Mouse (Mus musculus) lung, postnatal 14 days (tissue): ENCODE results near the gene Tbc1d8.

Experiments used
- DNase-seq: peaks from one replicate; pipeline ENCODE4 v3.0.0; 2021

Gene Tbc1d8

DNA sequence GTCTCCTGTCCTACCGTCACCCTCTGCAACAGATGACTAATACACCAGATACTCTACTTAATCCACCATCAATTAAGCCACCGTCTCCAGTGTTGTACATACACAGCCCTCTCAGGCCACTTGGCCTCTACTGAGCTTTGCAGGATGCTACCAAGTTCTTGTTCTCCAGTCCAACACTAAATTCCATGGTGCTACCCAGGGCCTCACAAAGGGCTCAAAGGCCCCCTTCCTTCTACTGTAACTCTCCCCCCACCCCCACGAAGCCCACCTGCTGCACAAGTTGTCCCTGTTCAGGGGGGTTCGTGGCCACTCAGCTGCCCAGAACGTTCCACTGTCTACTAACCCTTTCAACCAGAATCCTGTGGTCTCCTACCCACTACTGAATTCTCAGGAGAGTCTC, 1.5 kb downstream of the Tbc1d8 start:
- no peak for DNase-seq

DNA sequence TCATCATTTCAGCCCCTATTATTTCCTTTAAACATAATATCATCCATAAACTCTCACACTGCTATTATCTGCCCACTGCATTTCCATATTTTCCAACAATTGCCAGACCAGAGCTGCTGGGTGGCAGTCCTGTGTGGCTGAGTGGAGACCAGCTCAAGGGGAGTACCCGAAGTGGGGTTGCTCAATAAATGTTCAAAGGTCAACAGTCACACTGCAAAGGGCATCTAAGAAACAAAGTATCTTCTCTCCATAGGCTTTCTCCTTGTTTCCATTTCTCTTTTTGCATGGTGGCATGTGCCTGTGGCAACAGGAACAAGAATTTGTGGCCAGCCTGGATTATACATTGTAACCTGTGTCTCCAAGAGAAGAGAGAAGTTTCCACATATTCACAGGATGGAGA, 2.2 kb downstream of the Tbc1d8 start:
- DNase-seq, result no peak

GRCm38 (mm10) chr1:39474516-39474915, 4.0 kb downstream of the Tbc1d8 start:
- DNase-seq, result no peak

- no peak for DNase-seq
These were observed 7.2 kb downstream of the Tbc1d8 start for GRCm38 (mm10) chr1:39471298-39471902.

GRCm38 (mm10) chr1:39468982-39469381, 9.6 kb downstream of the Tbc1d8 start:
- DNase-seq, result no peak

DNA sequence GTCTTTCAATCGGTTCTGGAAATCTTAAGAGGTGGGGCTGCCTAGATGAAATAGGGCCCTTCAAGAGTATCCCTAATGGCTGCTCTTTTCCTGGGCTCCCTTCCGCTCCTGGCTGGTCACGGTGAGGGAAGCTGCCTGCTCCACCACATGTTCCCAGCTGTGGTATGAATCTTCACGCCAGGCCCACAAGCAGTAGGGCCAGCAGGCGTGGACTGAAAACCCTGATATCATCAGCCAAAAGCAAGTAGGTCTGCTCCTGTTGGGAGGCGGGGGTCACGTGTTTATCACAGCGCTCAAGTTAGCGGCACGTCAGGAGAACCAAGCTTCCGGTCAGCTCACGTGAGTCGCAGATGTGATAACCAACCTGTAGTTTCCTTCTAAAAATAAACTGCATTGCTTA, 12.0 kb downstream of the Tbc1d8 start:
- DNase-seq, result no peak

DNA sequence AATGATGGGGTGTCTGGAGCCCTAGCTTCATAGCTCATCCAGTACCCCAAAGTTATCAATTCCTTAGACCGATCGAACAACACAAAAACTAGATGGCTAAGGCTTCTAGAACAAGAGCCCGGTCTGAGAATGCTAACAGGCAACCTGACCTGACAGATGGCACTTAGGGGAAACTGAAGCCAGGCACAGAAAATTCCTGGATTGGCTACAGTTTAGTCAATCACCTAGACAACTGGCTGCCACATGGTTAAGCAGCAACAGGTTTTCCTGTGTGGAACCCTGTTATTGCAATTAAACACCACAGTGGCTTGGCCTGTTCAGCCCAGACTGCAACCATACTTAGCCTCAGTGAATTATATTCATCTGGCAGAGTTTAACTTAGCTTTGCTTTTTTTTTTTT, 13.8 kb downstream of the Tbc1d8 start:
- DNase-seq, result no peak

GRCm38 (mm10) chr1:39462937-39463444, 15.6 kb downstream of the Tbc1d8 start:
- no peak for DNase-seq

- DNase-seq, result no peak
These were observed 16.5 kb downstream of the Tbc1d8 start for GRCm38 (mm10) chr1:39462036-39462435.

DNA sequence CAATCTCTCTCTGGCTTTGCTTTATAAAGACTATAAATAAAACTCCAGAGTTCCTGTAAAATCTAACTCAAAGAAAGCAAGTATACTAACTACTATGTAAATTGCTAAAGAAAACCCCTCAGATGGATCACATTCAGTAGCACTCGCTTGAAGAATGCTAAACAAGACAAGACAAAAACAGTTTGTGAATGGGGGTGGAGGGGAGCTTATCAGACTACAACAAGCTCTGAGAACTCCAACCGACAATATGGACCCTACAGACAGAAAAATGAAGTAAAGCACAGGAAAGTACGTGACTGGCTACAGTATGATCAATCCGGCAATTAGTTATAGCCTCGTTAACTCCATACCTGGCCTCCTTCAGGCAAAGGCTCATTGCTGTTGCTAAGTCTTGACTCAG, 18.1 kb downstream of the Tbc1d8 start:
- DNase-seq, result no peak

GRCm38 (mm10) chr1:39457887-39458874, 20.4 kb downstream of the Tbc1d8 start:
- DNase-seq, result peak; percentile 44

DNA sequence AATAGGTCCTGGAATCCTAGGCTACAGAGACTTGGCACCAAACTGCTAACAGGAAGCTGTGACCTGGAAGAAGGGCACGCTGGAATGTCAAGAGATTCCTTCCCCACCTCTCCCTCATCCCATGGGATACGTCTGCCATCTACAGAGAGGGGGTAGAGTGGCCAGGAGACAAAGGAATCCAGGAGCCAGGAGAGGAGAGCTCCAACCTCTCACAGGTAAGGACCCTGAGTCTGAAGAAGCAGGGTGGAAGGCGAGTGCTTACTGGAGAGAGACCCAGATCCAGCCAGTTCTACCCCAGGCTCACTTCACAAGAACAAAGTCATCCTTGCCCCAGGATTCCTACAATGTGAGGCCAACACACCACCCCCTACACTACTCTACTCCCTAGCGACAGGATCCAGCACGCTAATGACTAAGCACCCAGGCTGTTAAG, 22.1 kb downstream of the Tbc1d8 start:
- no peak for DNase-seq

DNA sequence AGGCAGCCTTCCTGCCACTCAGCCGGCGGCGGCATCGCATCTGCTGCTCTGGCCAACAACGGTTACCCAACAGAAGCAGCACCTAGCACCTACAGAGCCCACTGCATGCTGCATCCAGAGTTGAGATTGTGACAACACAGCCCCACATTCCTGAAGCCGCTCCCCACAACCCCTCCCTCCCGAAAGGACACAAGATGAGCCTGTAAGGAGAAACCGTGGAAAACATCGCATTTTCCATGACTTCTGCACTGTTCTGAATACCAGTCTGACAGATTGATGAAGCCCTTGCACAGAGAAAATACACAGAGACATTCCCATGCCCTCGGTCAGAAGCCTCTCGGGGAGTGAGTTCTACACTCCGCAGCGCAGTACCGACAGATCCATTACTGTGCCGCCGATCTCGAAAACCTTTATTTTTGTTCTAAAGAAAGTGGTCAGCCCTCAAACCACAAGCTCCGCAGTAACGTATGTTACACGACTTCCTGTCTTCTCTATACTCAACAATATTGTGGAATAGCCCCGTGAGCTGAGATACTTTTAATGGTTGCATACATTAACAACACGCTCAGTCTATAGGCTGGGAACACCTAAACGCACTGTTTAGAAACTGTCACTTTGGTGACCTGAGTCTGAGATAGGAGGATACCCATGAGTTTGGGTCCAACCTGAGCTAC, 23.1 kb downstream of the Tbc1d8 start:
- DNase-seq, result no peak

- no peak for DNase-seq
These were observed 23.8 kb downstream of the Tbc1d8 start for GRCm38 (mm10) chr1:39454783-39455175.

- DNase-seq, result no peak
These were observed 24.3 kb downstream of the Tbc1d8 start for GRCm38 (mm10) chr1:39454108-39454782.

DNA sequence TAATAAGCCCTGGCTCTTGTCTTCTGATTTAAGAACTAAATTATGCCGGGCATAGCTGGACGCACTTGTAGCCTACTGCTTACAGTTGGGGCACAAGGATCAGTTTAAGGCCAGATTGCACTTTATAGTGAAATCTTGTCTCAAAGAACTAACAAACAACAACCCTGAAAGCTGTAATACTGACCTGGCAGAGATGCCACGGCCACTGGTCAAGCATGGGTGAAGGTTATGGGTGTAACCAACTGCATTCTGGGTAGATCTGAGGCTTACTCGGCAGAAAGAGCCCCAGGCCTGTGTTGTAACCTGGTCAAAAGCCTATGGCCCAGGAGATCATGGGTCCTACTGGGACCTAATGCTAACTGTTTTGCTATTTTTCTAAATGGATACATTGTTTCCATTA, 26.4 kb downstream of the Tbc1d8 start:
- no peak for DNase-seq

- DNase-seq, result no peak
These were observed 28.4 kb downstream of the Tbc1d8 start for GRCm38 (mm10) chr1:39450069-39450728.

DNA sequence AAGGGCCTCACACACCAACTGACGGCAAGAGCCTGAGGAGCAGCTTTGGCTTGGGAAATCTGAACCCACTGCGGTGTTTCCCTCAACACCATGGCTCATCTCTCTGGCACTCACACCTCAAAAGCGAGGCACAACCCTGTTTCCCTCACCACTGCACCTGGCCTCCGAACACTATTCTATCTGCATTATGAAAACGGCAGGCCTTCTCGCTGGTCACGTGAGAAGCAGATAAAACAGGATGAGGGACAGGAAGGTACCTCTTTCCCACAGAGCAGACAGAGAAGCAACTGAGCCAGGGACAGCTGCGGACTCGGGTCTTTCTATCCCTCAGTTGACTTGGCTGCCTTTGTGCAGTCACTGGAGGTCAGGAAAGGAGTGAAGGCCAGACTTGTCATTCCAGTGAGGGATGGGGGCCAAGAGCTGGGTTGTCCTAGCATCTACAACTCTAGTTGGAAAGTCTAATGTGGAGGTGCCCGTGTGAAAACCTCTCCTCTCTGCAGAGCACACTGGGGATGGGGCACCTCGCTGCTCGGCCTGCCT, 29.2 kb downstream of the Tbc1d8 start:
- DNase-seq, result no peak

- no peak for DNase-seq
These were observed 29.7 kb downstream of the Tbc1d8 start for GRCm38 (mm10) chr1:39448819-39449218.

GRCm38 (mm10) chr1:39448238-39448637, 30.3 kb downstream of the Tbc1d8 start:
- DNase-seq, result no peak

GRCm38 (mm10) chr1:39446178-39446577, 32.4 kb downstream of the Tbc1d8 start:
- DNase-seq, result no peak
